13 mouse cellular contexts compared by ENCODE assay signal in the genomic region with DNA sequence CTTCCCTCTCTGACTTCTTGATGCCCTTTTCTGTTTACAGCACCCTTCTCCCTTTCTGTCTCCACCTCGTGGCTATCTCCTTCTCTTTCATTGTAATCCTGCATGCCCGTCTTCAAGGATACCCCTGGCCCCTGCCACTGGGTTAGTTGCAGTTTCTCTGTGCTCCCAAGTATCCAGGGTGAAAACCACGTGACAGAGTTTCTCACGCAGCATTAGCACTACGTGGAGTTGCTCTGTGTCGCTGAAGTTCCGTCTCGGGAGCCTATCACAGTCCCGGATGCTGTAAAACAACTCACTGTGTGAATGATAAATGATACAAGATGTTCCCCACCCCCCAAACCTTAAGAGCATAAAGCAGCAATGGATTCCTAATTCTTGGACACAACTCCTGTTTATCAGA. TPM values are rescaled to one million over a fixed set of nuclear protein-coding genes. Genes with fewer than 3 reads are reported as not detected.
DNase-seq lines count a peak whose midpoint lies in the region; ATAC-seq lines count a peak whose summit lies in the region.
"Had no signal": no experiment of that assay in that cellular context is flagged by ENCODE, and none has a peak within 500 bp of the region (broad histone marks: within the 10 kb centered on the region; RNA-seq: fewer than 3 reads in every experiment).

No protein-coding gene starts in this region.

- H3K4me3 ChIP-seq in heart, embryonic 14.5 days (ENCODE audit: control insufficient read depth in 1 of 2, insufficient read depth in 1 of 2, low read depth in 1 of 2, low read length in 2 of 2) = no peak overlapping the region; a peak in 1 of 4 replicates
- H3K4me3 ChIP-seq in midbrain, embryonic 11.5 days (ENCODE audit: low read depth, low read length) = no peak overlapping the region
- H3K4me3 ChIP-seq in midbrain, embryonic 14.5 days (replicated peaks; ENCODE audit: low read depth, low read length) = no peak overlapping the region
- no peak overlapping the region for H3K4me3 ChIP-seq in hindbrain, embryonic 16.5 days (ENCODE audit: low read length)
- H3K4me3 ChIP-seq in stomach, embryonic 16.5 days (replicated peaks; ENCODE audit: low read length) = 0 out of 2 replicates have a peak overlapping the region, but pooled peaks have one; percentile 9
- H3K4me3 ChIP-seq: midbrain, embryonic 12.5 days had no signal

- no peak for ATAC-seq in heart, embryonic 14.5 days (ENCODE audit: insufficient number of reproducible peaks, insufficient read depth, low FRiP score, low read depth)
- ATAC-seq in midbrain, embryonic 11.5 days (ENCODE audit: low FRiP score) = peak; percentile 62; the same call in 1 of the 2 replicates
- ATAC-seq in midbrain, embryonic 14.5 days (ENCODE audit: low FRiP score, low TSS enrichment) = no peak
- peak; percentile 65; the same call in 1 of the 2 replicates for ATAC-seq in hindbrain, embryonic 16.5 days
- ATAC-seq in stomach, embryonic 16.5 days (ENCODE audit: insufficient read depth, low FRiP score) = peak; percentile 37; the same call in 1 of the 2 replicates

- DNase-seq in heart, adult 9 months (ENCODE audit: low spot score in 2 of 2) = no peak
- no peak for DNase-seq in midbrain, embryonic 11.5 days (ENCODE audit: low spot score, missing footprints)
- DNase-seq in midbrain, embryonic 14.5 days = no peak
- no peak for DNase-seq in spleen, postnatal 14 days (ENCODE audit: low spot score in 2 of 2)
- DNase-seq: cerebellum, postnatal 25 days; heart, postnatal 4 days; liver; right cerebral cortex, adult 18-20 months had no signal

- peak overlapping the region; percentile 48 for H3K4me2 ChIP-seq in heart, embryonic 14.5 days (ENCODE audit: low read length)
- no peak overlapping the region for H3K4me2 ChIP-seq in midbrain, embryonic 11.5 days
- no peak overlapping the region for H3K4me2 ChIP-seq in midbrain, embryonic 14.5 days (ENCODE audit: low read length)
- peak overlapping the region; percentile 32 for H3K4me2 ChIP-seq in hindbrain, embryonic 16.5 days (ENCODE audit: low read length)
- H3K4me2 ChIP-seq in stomach, embryonic 16.5 days (ENCODE audit: low read depth, low read length) = peak overlapping the region; percentile 33
- H3K4me2 ChIP-seq: midbrain, embryonic 12.5 days had no signal

- peak overlapping the region; percentile 16; the same call in 1 of the 2 replicates for H3K9ac ChIP-seq in heart, embryonic 14.5 days (ENCODE audit: low read length)
- no peak overlapping the region for H3K9ac ChIP-seq in midbrain, embryonic 11.5 days (ENCODE audit: low read length)
- no peak overlapping the region for H3K9ac ChIP-seq in midbrain, embryonic 14.5 days (replicated peaks; ENCODE audit: low read length)
- no peak overlapping the region for H3K9ac ChIP-seq in hindbrain, embryonic 16.5 days (ENCODE audit: low read depth, low read length)
- H3K9ac ChIP-seq in stomach, embryonic 16.5 days (ENCODE audit: low read length) = 0 out of 2 replicates have a peak overlapping the region, but pooled peaks have one; percentile 44
- H3K9ac ChIP-seq: midbrain, embryonic 12.5 days had no signal

- WGBS in heart, embryonic 14.5 days = 20% methylated on average over 9 of the region's 9 CpGs
- WGBS in midbrain, embryonic 11.5 days = 30% methylated on average over 9 of the region's 9 CpGs
- 28% methylated on average over 9 of the region's 9 CpGs for WGBS in midbrain, embryonic 14.5 days
- WGBS in hindbrain, embryonic 16.5 days = 21% methylated on average over 9 of the region's 9 CpGs
- 8% methylated on average over 9 of the region's 9 CpGs for WGBS in stomach, embryonic 16.5 days

- no peak overlapping the region for H3K27ac ChIP-seq in heart, embryonic 14.5 days (replicated peaks in 1 of 2; ENCODE audit: control insufficient read depth in 1 of 2, insufficient read depth in 1 of 2, low read depth in 2 of 2, low read length in 2 of 2)
- H3K27ac ChIP-seq in midbrain, embryonic 11.5 days (ENCODE audit: low read depth, low read length) = no peak overlapping the region
- H3K27ac ChIP-seq in midbrain, embryonic 14.5 days (replicated peaks; ENCODE audit: low read depth, low read length) = no peak overlapping the region
- H3K27ac ChIP-seq in hindbrain, embryonic 16.5 days (ENCODE audit: low read depth, low read length) = no peak overlapping the region
- H3K27ac ChIP-seq in stomach, embryonic 16.5 days (ENCODE audit: low read length) = no peak overlapping the region
- H3K27ac ChIP-seq: midbrain, embryonic 12.5 days had no signal

- no peaks in the 10 kb centered on the region for H3K9me3 ChIP-seq in heart, embryonic 14.5 days (ENCODE audit: control insufficient read depth, low read length)
- no peaks in the 10 kb centered on the region for H3K9me3 ChIP-seq in midbrain, embryonic 11.5 days (ENCODE audit: control insufficient read depth, low read length)
- no peaks in the 10 kb centered on the region for H3K9me3 ChIP-seq in midbrain, embryonic 14.5 days (ENCODE audit: control insufficient read depth, low read length)
- H3K9me3 ChIP-seq in hindbrain, embryonic 16.5 days (ENCODE audit: control insufficient read depth, low read length) = no peaks in the 10 kb centered on the region
- H3K9me3 ChIP-seq in stomach, embryonic 16.5 days (replicated peaks; ENCODE audit: control insufficient read depth, low read length) = no peaks in the 10 kb centered on the region
- H3K9me3 ChIP-seq: midbrain, embryonic 12.5 days had no signal

- H3K36me3 ChIP-seq in heart, embryonic 14.5 days (ENCODE audit: control insufficient read depth, insufficient read depth, low read length) = no peaks in the 10 kb centered on the region
- H3K36me3 ChIP-seq in midbrain, embryonic 11.5 days (ENCODE audit: control insufficient read depth, insufficient read depth, low read length) = no peaks in the 10 kb centered on the region
- no peaks in the 10 kb centered on the region for H3K36me3 ChIP-seq in midbrain, embryonic 14.5 days (ENCODE audit: control insufficient read depth, insufficient read depth, low read length)
- H3K36me3 ChIP-seq in hindbrain, embryonic 16.5 days (ENCODE audit: control insufficient read depth, insufficient read depth, low read length) = no peaks in the 10 kb centered on the region
- no peaks in the 10 kb centered on the region for H3K36me3 ChIP-seq in stomach, embryonic 16.5 days (ENCODE audit: control insufficient read depth, insufficient read depth, low read length)
- H3K36me3 ChIP-seq: midbrain, embryonic 12.5 days had no signal

- peaks cover 0 to 6% of the 10 kb centered on the region in 2 experiments; a peak in 1 of 4 replicates for H3K4me1 ChIP-seq in heart, embryonic 14.5 days (ENCODE audit: control insufficient read depth in 2 of 2, insufficient read depth in 2 of 2, low read length in 2 of 2)
- H3K4me1 ChIP-seq in midbrain, embryonic 11.5 days (ENCODE audit: control insufficient read depth, insufficient read depth, low read length) = no peaks in the 10 kb centered on the region
- H3K4me1 ChIP-seq in midbrain, embryonic 14.5 days (ENCODE audit: control insufficient read depth, insufficient read depth, low read length) = 0 out of 2 replicates have a peak, but pooled peaks cover under 1% of the 10 kb centered on the region
- no peaks in the 10 kb centered on the region for H3K4me1 ChIP-seq in hindbrain, embryonic 16.5 days (ENCODE audit: control insufficient read depth, insufficient read depth, low read depth, low read length)
- no peaks in the 10 kb centered on the region for H3K4me1 ChIP-seq in stomach, embryonic 16.5 days (ENCODE audit: control insufficient read depth, insufficient read depth, low read length)
- H3K4me1 ChIP-seq: midbrain, embryonic 12.5 days had no signal

- no peaks in the 10 kb centered on the region for H3K27me3 ChIP-seq in heart, embryonic 14.5 days (ENCODE audit: control insufficient read depth, insufficient read depth, low read length)
- no peaks in the 10 kb centered on the region for H3K27me3 ChIP-seq in midbrain, embryonic 11.5 days (ENCODE audit: control insufficient read depth, insufficient read depth, low read length)
- no peaks in the 10 kb centered on the region for H3K27me3 ChIP-seq in midbrain, embryonic 14.5 days (ENCODE audit: control insufficient read depth, insufficient read depth, low read length)
- H3K27me3 ChIP-seq in hindbrain, embryonic 16.5 days (replicated peaks; ENCODE audit: control insufficient read depth, insufficient read depth, low read length) = peaks cover 2% of the 10 kb centered on the region; the same call in 1 of the 2 replicates
- no peaks in the 10 kb centered on the region for H3K27me3 ChIP-seq in stomach, embryonic 16.5 days (ENCODE audit: control insufficient read depth, insufficient read depth, low read length)
- H3K27me3 ChIP-seq: CH12.LX; midbrain, embryonic 12.5 days had no signal

RNA-seq across cellular contexts. Expression of gene Ptprq, which starts 26.9 kb away (rescaled TPM):
- polyA plus RNA-seq in heart, embryonic 14.5 days (2014; fragmentation: Nextera tagmentation; extraction: Ambion mirVana) = 0.12 and 0.19 TPM in 2 replicates
- 0.03 and 0.10 TPM in 2 replicates for polyA plus RNA-seq in midbrain, embryonic 11.5 days (2014; fragmentation: Nextera tagmentation; extraction: Ambion mirVana)
- polyA plus RNA-seq in midbrain, embryonic 14.5 days (2014; fragmentation: Nextera tagmentation; extraction: Ambion mirVana) = 0.38 and 0.43 TPM in 2 replicates
- 0.06 and 0.12 TPM in 2 replicates for polyA plus RNA-seq in hindbrain, embryonic 16.5 days (2015; fragmentation: Nextera tagmentation; extraction: Ambion mirVana)
- polyA plus RNA-seq in stomach, embryonic 16.5 days (2015; fragmentation: Nextera tagmentation; extraction: Ambion mirVana) = 0.08 and 0.24 TPM in 2 replicates

Comparison
In these comparisons a context has a peak if more than half of its experiments do, and no peak if none do; other contexts are left out.
1. ATAC-seq: peak in midbrain, embryonic 11.5 days (single experiment), hindbrain, embryonic 16.5 days (single experiment) and stomach, embryonic 16.5 days (single experiment); none in heart, embryonic 14.5 days (single experiment) and midbrain, embryonic 14.5 days (single experiment).
2. H3K4me2 ChIP-seq: peak in heart, embryonic 14.5 days (single experiment), hindbrain, embryonic 16.5 days (single experiment) and stomach, embryonic 16.5 days (single experiment); none in midbrain, embryonic 11.5 days (single experiment) and midbrain, embryonic 14.5 days (single experiment).
3. H3K9ac ChIP-seq: peak in heart, embryonic 14.5 days (single experiment) and stomach, embryonic 16.5 days (single experiment); none in midbrain, embryonic 11.5 days (single experiment), midbrain, embryonic 14.5 days (single experiment) and hindbrain, embryonic 16.5 days (single experiment).